Comparison of ENCODE assay signal across 15 mouse cellular contexts in the genomic region with DNA sequence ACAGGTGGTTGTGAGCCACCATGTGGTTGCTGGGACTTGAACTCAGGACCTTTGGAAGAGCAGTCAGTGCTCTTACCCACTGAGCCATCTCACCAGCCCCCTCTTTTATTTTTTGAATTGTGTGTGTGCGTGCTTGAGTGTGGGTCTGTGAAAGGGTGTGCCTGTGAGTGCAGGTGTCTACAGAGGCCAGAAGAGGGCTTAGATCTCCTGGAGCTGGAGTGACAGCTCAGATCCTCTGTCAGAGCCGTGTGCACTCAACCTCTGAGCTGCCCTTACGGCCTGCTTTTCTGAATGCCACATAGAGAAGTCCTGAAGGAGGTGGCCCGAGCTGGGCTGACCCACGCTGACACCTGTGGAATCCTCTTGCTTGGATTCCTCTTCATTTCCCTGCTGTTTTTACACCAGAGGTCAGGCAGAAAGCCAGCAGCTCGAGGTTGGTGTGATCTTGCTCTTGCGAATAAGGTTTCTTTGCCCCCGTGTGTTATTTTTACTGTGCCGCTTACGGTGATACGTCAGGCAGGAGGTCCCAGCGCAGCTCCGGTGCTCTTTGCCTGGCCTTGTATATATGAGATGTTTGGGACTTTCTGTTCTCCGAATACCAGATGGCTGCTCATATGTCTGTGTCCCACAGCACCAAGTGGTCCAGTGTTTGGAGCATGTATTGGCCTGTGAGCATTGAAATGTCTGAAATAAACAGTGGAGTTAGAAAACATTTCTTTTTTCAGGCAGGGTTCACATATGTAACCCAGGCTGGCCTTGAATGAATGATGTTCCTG. TPM values are rescaled to one million over a fixed set of nuclear protein-coding genes. Genes with fewer than 3 reads are reported as not detected.
DNase-seq lines count a peak whose midpoint lies in the region; ATAC-seq and TF ChIP-seq lines count a peak whose summit lies in the region.
"Had no signal": no experiment of that assay in that cellular context is flagged by ENCODE, and none has a peak within 500 bp of the region (broad histone marks: within the 10 kb centered on the region; RNA-seq: fewer than 3 reads in every experiment).

No protein-coding gene starts in this region.

- peak; percentile 88 for DNase-seq in heart, adult 11 months
- peak; percentile 67 for DNase-seq in R1 (ENCODE audit: low read depth, low spot score)
- DNase-seq in urinary bladder, adult 2 months (ENCODE audit: low spot score) = no peak
- DNase-seq: cerebellum, adult 11 months; kidney, adult 18-20 months; lung, postnatal 10 days; spleen, adult 18-20 months; thymus, adult 18-20 months had no signal

- no peak overlapping the region for H3K4me3 ChIP-seq in heart, embryonic 11.5 days (ENCODE audit: low read depth, low read length)
- H3K4me3 ChIP-seq in intestine, embryonic 16.5 days (ENCODE audit: low read length) = no peak overlapping the region
- no peak overlapping the region for H3K4me3 ChIP-seq in intestine, postnatal 0 days (ENCODE audit: low read depth, low read length)
- no peak overlapping the region for H3K4me3 ChIP-seq in myocyte
- no peak overlapping the region for H3K4me3 ChIP-seq in kidney, embryonic 14.5 days (ENCODE audit: low read length)
- H3K4me3 ChIP-seq: liver, embryonic 12.5 days; midbrain, embryonic 10.5 days had no signal

- peaks cover 71% of the 10 kb centered on the region for H3K4me1 ChIP-seq in heart, embryonic 11.5 days (ENCODE audit: control insufficient read depth, insufficient read depth, low read length)
- H3K4me1 ChIP-seq in intestine, embryonic 16.5 days (ENCODE audit: control insufficient read depth, insufficient read depth, low read length) = peaks cover 41% of the 10 kb centered on the region
- peaks cover 23% of the 10 kb centered on the region for H3K4me1 ChIP-seq in intestine, postnatal 0 days (replicated peaks; ENCODE audit: control insufficient read depth, insufficient read depth, low read length)
- peaks cover 34% of the 10 kb centered on the region for H3K4me1 ChIP-seq in kidney, embryonic 14.5 days (ENCODE audit: control insufficient read depth, insufficient read depth, low read length)

- no peaks in the 10 kb centered on the region for H3K27me3 ChIP-seq in heart, embryonic 11.5 days (ENCODE audit: control insufficient read depth, insufficient read depth, low read length)
- H3K27me3 ChIP-seq in intestine, embryonic 16.5 days (replicated peaks; ENCODE audit: control insufficient read depth, insufficient read depth, low read length) = no peaks in the 10 kb centered on the region
- H3K27me3 ChIP-seq in intestine, postnatal 0 days (replicated peaks; ENCODE audit: control insufficient read depth, insufficient read depth, low read length) = no peaks in the 10 kb centered on the region
- no peaks in the 10 kb centered on the region for H3K27me3 ChIP-seq in myocyte (ENCODE audit: control insufficient read depth, insufficient read depth, insufficient read length)
- H3K27me3 ChIP-seq in kidney, embryonic 14.5 days (ENCODE audit: control insufficient read depth, insufficient read depth, low read length) = no peaks in the 10 kb centered on the region
- H3K27me3 ChIP-seq: liver, embryonic 12.5 days had no signal

- WGBS in heart, embryonic 11.5 days (ENCODE audit: insufficient replicate concordance) = 85% methylated on average over 14 of the region's 14 CpGs
- 72% methylated on average over 14 of the region's 14 CpGs for WGBS in intestine, embryonic 16.5 days
- 70% methylated on average over 14 of the region's 14 CpGs for WGBS in intestine, postnatal 0 days
- WGBS in kidney, embryonic 14.5 days = 65% methylated on average over 14 of the region's 14 CpGs

- H3K4me2 ChIP-seq in heart, embryonic 11.5 days = no peak overlapping the region
- no peak overlapping the region for H3K4me2 ChIP-seq in intestine, embryonic 16.5 days (ENCODE audit: low read depth, low read length)
- H3K4me2 ChIP-seq in intestine, postnatal 0 days (replicated peaks; ENCODE audit: low read depth) = no peak overlapping the region
- peak overlapping the region; percentile 20 for H3K4me2 ChIP-seq in myocyte (ENCODE audit: low read depth)
- no peak overlapping the region for H3K4me2 ChIP-seq in kidney, embryonic 14.5 days (replicated peaks; ENCODE audit: low read depth, low read length)
- H3K4me2 ChIP-seq: liver, embryonic 12.5 days had no signal

- TF ChIP-seq POLR2A in myocyte (IDR thresholded peaks at IDR 0.05; ENCODE audit: insufficient read length, low read depth) = no peak

- H3K36me3 ChIP-seq in heart, embryonic 11.5 days (ENCODE audit: control insufficient read depth, insufficient read depth, low read length) = no peaks in the 10 kb centered on the region; the same call in 1 of the 2 replicates
- no peaks in the 10 kb centered on the region for H3K36me3 ChIP-seq in intestine, embryonic 16.5 days (ENCODE audit: control insufficient read depth, insufficient read depth, low read length)
- H3K36me3 ChIP-seq in intestine, postnatal 0 days (ENCODE audit: control insufficient read depth, insufficient read depth) = no peaks in the 10 kb centered on the region
- no peaks in the 10 kb centered on the region for H3K36me3 ChIP-seq in myocyte (ENCODE audit: control insufficient read depth, insufficient read depth)
- no peaks in the 10 kb centered on the region for H3K36me3 ChIP-seq in kidney, embryonic 14.5 days (ENCODE audit: control insufficient read depth, insufficient read depth, low read length)
- H3K36me3 ChIP-seq: liver, embryonic 12.5 days had no signal

- H3K79me2 ChIP-seq in myocyte (ENCODE audit: control insufficient read depth, insufficient read depth) = peaks cover 80% of the 10 kb centered on the region

- H3ac ChIP-seq in myocyte (ENCODE audit: control insufficient read depth, insufficient read length) = no peak overlapping the region

- H3K9me3 ChIP-seq in heart, embryonic 11.5 days (replicated peaks; ENCODE audit: control insufficient read depth, low read length) = no peaks in the 10 kb centered on the region
- H3K9me3 ChIP-seq in intestine, embryonic 16.5 days (ENCODE audit: control insufficient read depth, low read length) = no peaks in the 10 kb centered on the region
- H3K9me3 ChIP-seq in intestine, postnatal 0 days (ENCODE audit: control insufficient read depth) = no peaks in the 10 kb centered on the region
- no peaks in the 10 kb centered on the region for H3K9me3 ChIP-seq in kidney, embryonic 14.5 days (ENCODE audit: control insufficient read depth, low read length)
- H3K9me3 ChIP-seq: liver, embryonic 12.5 days; midbrain, embryonic 10.5 days had no signal

- no peak for ATAC-seq in heart, embryonic 11.5 days (replicated peaks; ENCODE audit: insufficient number of reproducible peaks, low FRiP score, low TSS enrichment)
- ATAC-seq in intestine, embryonic 16.5 days = no peak
- no peak for ATAC-seq in intestine, postnatal 0 days
- ATAC-seq in kidney, embryonic 14.5 days (ENCODE audit: low FRiP score, low TSS enrichment) = no peak
- ATAC-seq: liver, embryonic 12.5 days had no signal

- no peak overlapping the region; the same call in 1 of the 2 replicates for H3K27ac ChIP-seq in heart, embryonic 11.5 days (ENCODE audit: low read depth, low read length)
- H3K27ac ChIP-seq in intestine, embryonic 16.5 days (ENCODE audit: low read length) = 0 out of 2 replicates have a peak overlapping the region, but pooled peaks have one; percentile 21
- no peak overlapping the region for H3K27ac ChIP-seq in intestine, postnatal 0 days (ENCODE audit: low read depth, low read length)
- no peak overlapping the region for H3K27ac ChIP-seq in kidney, embryonic 14.5 days (ENCODE audit: low read depth, low read length)
- H3K27ac ChIP-seq: liver, embryonic 12.5 days; midbrain, embryonic 10.5 days had no signal

- no peak for TF ChIP-seq CTCF in intestine, postnatal 0 days (IDR thresholded peaks at IDR 0.05; ENCODE audit: low read depth)

- no peak overlapping the region for H3K9ac ChIP-seq in heart, embryonic 11.5 days (ENCODE audit: low read depth, low read length)
- H3K9ac ChIP-seq in intestine, embryonic 16.5 days (ENCODE audit: low read depth, low read length) = no peak overlapping the region
- no peak overlapping the region for H3K9ac ChIP-seq in intestine, postnatal 0 days (ENCODE audit: low read depth, low read length)
- H3K9ac ChIP-seq in kidney, embryonic 14.5 days (ENCODE audit: low read depth, low read length) = no peak overlapping the region
- H3K9ac ChIP-seq: liver, embryonic 12.5 days had no signal

TF ChIP-seq in myocyte, 11 proteins besides CTCF, POLR2A, EP300 and RAD21:
- TF ChIP-seq POLR2AphosphoS2 (IDR thresholded peaks at IDR 0.05; ENCODE audit: insufficient read length, low read depth) = no peak
- no peak for TF ChIP-seq SRF (IDR thresholded peaks at IDR 0.05; ENCODE audit: control insufficient read depth, insufficient read length, low read depth)
TF ChIP-seq in myocyte: peak in this region for 0.

RNA-seq across cellular contexts. Expression of gene Prrc2b, which starts 21.0 kb away (rescaled TPM):
- polyA plus RNA-seq in heart, embryonic 11.5 days (2014; fragmentation: Nextera tagmentation; extraction: Ambion mirVana) = 39.3 and 40.6 TPM in 2 replicates
- 14.4 and 16.2 TPM in 2 replicates for polyA plus RNA-seq in intestine, embryonic 16.5 days (2015; fragmentation: Nextera tagmentation; extraction: Ambion mirVana)
- polyA plus RNA-seq in intestine, postnatal 0 days (2015; fragmentation: Nextera tagmentation; extraction: Ambion mirVana) = 17.7 and 18.9 TPM in 2 replicates
- 76.2 TPM for polyA plus RNA-seq in myocyte (2012; fragmentation: generic; extraction: Trizol)
- polyA plus RNA-seq in urinary bladder, adult 2 months (2012; rRNA removed) = 34.1 and 53.6 TPM in 2 replicates
- 65.8 and 73.1 TPM in 2 replicates for polyA plus RNA-seq in kidney, embryonic 14.5 days (2014; fragmentation: Nextera tagmentation; extraction: Ambion mirVana)
